Mouse (Mus musculus) hematopoietic stem cell, adult 5-6 weeks (primary cell): ENCODE data around the gene B3galt5. TPM values are rescaled to one million over a fixed set of nuclear protein-coding genes. Genes with fewer than 3 reads are reported as not detected.

Experiments
- ATAC-seq, 2 experiments: fragments of 125-278 bp in 1 of 2; replicated peaks in 1 of 2; 2 replicates each; pipeline ENCODE4 v1.8.0; 2016 to 2017; ENCODE audit warnings: inconsistent platforms in 2 of 2, mild to moderate bottlenecking in 2 of 2, moderate number of reproducible peaks in 2 of 2, low read depth in 1 of 2, moderate TSS enrichment in 1 of 2; ENCODE audit not compliant: low FRiP score in 2 of 2, poor library complexity in 2 of 2, severe bottlenecking in 2 of 2, insufficient read depth in 1 of 2, low TSS enrichment in 1 of 2
- total RNA-seq: library from RNA; stranded (forward); fragments of 172-1452, 232-1000 nt; gene quantifications from 2 replicates; pipeline ENCODE4 v1.2.3, GENCODE M21; 2017

The B3galt5 gene
- total RNA-seq, result 0.45 and 0.94 TPM in 2 replicates

DNA sequence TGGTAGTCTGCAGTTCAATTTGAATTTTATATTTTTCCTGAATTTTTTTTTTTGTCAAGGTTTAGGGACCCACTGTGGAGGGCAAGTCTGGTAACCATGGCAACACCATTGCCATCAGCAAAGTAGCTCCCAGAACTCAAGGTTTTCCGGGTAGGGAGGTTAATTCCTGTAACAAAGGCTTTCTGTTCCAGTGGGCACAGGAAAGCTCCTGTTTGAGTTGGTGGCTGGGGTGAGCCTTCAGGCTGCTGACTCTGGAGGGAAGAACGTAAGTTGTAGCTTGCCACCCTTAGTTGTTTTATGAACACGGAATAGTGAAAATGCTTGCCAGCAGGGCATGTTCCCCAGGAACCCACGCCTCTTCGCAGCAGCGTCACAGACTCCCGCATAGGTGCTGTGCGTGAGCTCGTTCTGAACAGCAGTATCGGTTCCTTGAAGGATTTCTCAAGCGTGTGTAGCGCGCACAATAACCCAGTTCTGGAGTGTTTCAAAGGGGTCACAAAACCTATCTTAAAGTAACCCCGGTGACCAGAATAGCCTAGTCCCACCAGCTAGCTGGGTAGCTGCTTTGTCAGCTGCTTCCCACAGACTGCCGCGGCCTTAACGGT is at the start of gene B3galt5:
Gene B3galt5 (plus strand): TSS at position 436 of the 605 bp plus-strand sequence.
- no peak for ATAC-seq

GRCm38 (mm10) chr16:96187619-96188018 is 48.0 kb upstream of the B3galt5 start:
- ATAC-seq, result no peak

DNA sequence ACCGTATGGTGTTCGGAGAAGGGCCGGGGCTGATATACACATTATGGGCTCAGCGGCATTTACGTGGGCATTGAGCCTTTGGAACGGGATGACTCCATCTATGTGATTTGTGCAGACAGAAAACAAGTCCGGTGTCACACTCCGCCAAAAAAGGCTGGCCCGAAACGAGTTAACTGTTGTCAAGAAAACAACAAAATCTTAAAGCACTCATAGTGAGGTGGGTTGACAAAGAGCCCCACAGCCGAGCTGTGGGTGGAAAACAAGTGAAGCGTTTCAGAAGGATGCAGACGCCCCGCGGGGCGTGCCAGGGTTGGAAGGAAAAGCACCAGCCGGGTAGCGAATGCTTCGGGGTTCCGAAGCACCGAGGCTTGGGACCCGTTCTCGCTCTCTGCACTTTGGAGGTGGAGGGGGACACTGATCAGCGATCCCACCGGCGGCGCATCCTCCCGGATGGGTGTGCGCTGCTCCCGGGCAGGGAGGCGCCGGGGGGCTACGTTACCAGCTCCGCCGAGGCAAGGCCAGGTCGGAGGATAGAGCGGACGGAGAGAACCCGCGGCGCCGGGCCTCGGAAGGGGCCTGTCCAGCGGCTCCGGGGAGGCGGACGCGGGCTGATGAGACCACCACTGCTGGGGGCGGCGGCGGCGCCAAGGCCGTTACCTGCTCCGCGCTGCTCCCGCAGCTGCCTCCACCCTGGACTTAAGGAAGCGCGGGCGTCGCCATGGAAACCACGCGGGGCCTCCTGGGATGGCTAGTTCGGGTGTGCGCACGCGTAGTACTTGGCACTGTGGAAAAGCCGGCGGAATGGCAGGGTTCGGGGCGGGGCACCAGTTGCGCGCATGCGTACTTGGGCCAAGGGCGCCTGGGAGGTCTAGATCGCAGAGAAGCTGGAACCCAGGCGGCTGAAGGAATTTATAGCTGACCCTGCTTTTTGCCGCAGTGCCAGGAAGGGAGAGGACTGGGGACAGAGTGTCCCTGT is 43.8 kb upstream of the B3galt5 start, which contains the start of gene Lca5l:
Gene Lca5l (minus strand): TSS at position 741 of the 976 bp plus-strand sequence.
- ATAC-seq, result peak; percentile 95 to 96

DNA sequence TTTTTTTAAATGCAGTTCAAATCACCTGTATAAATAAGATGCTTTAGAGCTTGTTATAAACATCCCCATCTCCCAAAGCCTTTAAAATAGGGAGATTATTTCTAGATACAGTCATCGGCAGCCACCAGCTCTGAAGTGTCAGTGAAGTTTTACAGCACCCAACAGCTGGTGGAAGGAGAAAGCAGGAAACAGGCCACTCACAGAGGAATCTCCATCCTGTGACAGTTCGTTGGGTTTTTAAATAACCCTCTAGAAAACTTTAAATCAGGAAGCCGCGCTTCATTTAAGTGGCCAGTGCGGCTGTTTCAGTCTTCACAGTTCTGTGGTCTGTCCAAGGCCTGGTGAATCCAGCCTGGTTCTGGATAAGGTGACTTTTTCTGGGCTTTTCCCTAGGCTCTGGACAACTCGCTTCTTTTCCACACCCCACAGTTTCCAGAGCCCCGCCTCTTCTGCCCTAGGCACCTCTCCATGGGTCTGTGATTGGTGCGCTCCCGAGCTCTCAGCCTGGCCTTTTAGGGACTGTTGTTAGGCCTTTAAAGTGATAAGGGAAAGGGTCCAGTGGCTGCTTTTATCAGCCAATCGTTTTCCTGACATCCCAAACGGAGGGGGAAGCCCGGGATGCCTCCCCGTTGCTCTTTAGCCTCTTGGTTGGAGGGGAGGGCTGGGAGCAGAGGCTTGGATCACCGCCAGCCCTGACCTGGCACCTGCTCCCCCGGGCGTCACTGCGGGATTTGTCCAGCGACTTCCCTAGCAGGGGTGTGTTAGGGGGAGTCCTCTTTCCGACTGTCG is 35.5 kb upstream of the B3galt5 start, which contains the start of gene Sh3bgr:
Gene Sh3bgr (plus strand): TSS at position 538 of the 789 bp plus-strand sequence.
- ATAC-seq, result peak in 1 of 2 experiments; percentile 42; a peak in 2 of 4 replicates

- ATAC-seq, result 0 out of 4 replicates have a peak, but pooled peaks of 1 of the 2 experiments have one; percentile 32
Observed at GRCm38 (mm10) chr16:96200702-96201028, 34.9 kb upstream of the B3galt5 start.

DNA sequence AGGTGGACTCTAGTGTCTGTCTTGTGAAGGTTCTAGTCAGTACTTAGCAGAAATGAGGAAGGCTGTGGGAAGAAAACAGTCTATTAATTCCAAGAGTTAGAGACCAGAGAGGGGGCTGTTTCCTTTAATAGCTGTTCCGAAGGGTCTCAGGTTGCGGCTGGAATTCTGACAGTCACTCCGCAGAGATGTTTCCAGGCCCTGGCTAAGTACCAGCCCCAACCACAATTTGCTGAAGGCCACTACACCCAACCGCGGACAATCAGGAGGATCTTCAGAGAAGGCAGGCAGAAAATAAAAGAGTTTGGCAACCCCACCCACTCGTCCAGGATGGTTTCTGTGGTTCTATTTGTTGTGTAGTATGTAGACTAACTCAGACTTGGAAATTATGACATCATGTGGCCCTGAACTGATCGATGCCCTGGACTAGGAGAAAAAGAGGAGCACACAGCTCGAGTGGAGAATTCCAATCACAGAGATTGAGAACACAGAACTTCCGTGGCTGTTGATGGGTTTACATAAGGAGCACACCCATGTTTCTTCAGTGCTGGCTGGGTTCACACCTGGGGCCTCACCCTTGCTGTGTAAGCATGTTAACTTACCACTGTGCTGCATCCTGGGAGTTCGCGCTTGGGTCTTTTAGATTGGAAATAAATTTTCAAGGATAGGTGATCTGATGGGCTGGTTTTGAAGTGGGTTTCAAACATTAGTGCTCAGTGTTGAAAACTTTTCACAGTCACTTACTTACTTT is 33.9 kb upstream of the B3galt5 start:
- ATAC-seq, result no peak

GRCm38 (mm10) chr16:96209789-96210188 is 25.8 kb upstream of the B3galt5 start:
- ATAC-seq, result no peak

DNA sequence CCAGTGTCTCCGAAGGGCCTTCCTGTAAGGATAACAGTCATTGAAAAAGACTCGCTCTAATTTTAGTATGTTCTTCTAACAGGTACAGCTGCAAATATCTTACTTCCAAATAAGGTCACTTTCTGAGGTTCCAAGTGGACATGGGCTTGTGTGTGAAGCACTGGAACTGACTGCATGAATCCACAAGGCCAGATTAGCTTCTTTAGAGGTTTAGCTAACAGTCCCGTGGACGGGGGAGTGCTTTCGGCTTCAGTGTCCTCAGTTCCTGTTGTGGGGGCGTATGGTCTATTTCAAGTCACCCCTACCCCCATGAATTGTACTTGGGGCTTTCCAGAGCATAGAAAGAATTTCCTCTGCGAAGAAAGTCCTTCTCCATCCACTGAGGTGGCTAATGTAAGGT is 24.7 kb upstream of the B3galt5 start:
- no peak for ATAC-seq

GRCm38 (mm10) chr16:96213027-96213426 is 22.6 kb upstream of the B3galt5 start:
- no peak for ATAC-seq

GRCm38 (mm10) chr16:96221491-96221890 is 14.1 kb upstream of the B3galt5 start:
- ATAC-seq, result peak in 1 of 2 experiments; percentile 22; a peak in 1 of 4 replicates

- ATAC-seq, result no peak
Observed at GRCm38 (mm10) chr16:96221959-96222358, 13.6 kb upstream of the B3galt5 start.

DNA sequence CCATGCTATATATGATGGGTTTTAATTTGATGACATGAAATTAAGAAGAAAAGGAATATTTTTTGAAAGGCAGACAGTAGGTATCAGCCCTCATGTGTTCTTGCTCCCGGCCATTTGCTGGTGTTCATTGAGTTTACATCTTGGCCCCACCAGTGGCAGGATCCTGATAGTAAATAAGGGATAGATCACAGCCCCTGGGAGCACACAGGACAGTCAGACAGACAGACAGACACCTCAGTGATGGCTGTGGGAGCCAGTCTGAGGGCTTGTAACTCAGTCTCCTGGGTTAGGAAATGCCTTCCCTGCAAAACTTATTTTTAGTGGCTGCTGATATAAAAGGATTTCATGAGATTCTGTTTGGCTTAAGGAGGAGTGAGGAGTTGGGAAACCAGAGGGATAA is 13.1 kb upstream of the B3galt5 start:
- ATAC-seq, result no peak

DNA sequence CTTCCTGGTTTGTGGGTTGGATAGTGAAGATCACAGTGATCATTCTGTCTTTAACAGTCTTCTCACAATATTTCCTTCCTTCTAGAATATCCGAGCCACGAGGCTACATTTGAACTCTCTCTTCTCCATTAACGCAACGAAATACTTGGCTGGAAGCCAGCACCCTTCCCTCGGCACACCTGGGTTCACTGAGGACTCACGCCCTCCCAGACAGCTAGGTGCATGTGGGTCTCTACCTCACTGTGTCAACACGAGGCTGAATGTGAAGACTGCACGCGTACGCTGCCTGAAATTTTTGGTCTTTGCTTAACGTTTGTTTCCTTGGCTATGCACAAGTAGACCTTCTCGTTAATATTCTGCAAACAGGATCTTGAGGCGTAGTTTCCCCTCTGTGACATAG is 7.2 kb upstream of the B3galt5 start:
- ATAC-seq, result no peak

GRCm38 (mm10) chr16:96229044-96229555 is 6.5 kb upstream of the B3galt5 start:
- no peak for ATAC-seq

GRCm38 (mm10) chr16:96230411-96230810 is 5.2 kb upstream of the B3galt5 start:
- ATAC-seq, result peak; percentile 56 to 71; a peak in 1 of 4 replicates

DNA sequence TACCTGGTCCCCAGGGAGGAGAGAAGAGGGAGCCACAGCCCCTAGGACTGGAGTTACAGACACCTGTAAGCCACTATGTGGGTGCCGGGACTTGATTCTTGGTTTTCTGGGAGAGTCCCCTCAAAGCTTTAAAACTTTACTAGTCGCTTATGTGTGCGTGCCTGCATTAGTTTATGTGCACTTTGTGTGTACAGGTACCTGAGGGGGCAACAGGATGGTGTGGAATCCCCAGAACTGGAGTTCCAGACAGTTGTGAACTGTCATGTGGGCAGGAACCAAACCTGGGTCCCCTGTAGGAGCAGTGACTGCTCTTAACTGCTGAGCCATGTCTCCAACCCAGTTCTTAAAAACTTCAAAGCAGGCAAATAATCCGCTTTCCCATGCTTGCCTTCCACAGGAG is 4.3 kb upstream of the B3galt5 start:
- ATAC-seq, result no peak

GRCm38 (mm10) chr16:96231974-96232373 is 3.6 kb upstream of the B3galt5 start:
- no peak for ATAC-seq
